Comparison of ENCODE assay signal across 16 mouse cellular contexts in genomic region chr15:30721098-30721497, GRCm38 (mm10).
"Had no signal": no experiment of that assay in that cellular context is flagged by ENCODE, and none has a peak within 500 bp of the region (broad histone marks: within the 10 kb centered on the region; RNA-seq: fewer than 3 reads in every experiment).

No protein-coding gene starts in this region.

- H3K4me3 ChIP-seq: kidney, embryonic 15.5 days; left cerebral cortex, adult 2 months; liver, embryonic 13.5 days; neural tube, embryonic 12.5 days; stomach, embryonic 15.5 days had no signal

- H3K9ac ChIP-seq: kidney, embryonic 15.5 days; liver, embryonic 13.5 days; neural tube, embryonic 12.5 days; stomach, embryonic 15.5 days had no signal

- H3K27ac ChIP-seq: kidney, embryonic 15.5 days; left cerebral cortex, adult 2 months; liver, embryonic 13.5 days; neural tube, embryonic 12.5 days; stomach, embryonic 15.5 days had no signal

- H3K27me3 ChIP-seq: kidney, embryonic 15.5 days; liver, embryonic 13.5 days; neural tube, embryonic 12.5 days; stomach, embryonic 15.5 days had no signal

- DNase-seq: kidney, adult 8-10 months; kidney, postnatal 10 days; kidney, postnatal 36 days; layer of hippocampus, postnatal 36 days; liver, embryonic 13.5 days; lung, adult 2 months; lung, postnatal 14 days; lung, postnatal 4 days; right cerebral cortex, postnatal 25 days; spleen, adult 18-20 months; thymus, postnatal 36 days had no signal

- H3K4me1 ChIP-seq: kidney, embryonic 15.5 days; liver, embryonic 13.5 days; stomach, embryonic 15.5 days had no signal

- H3K9me3 ChIP-seq: kidney, embryonic 15.5 days; liver, embryonic 13.5 days; neural tube, embryonic 12.5 days; stomach, embryonic 15.5 days had no signal

- H3K36me3 ChIP-seq: kidney, embryonic 15.5 days; liver, embryonic 13.5 days; neural tube, embryonic 12.5 days; stomach, embryonic 15.5 days had no signal

- H3K4me2 ChIP-seq: kidney, embryonic 15.5 days; liver, embryonic 13.5 days; midbrain, embryonic 11.5 days; neural tube, embryonic 12.5 days; stomach, embryonic 15.5 days had no signal
